Mouse (Mus musculus): Measurements from ENCODE around the gene Rab43. TPM values are rescaled to one million over a fixed set of nuclear protein-coding genes. Genes with fewer than 3 reads are reported as not detected.

The Rab43 gene
- total RNA-seq, 2 experiments from 2014 or later, result 15.6 to 19.8 TPM

- no peak for DNase-seq (ENCODE audit: low spot score in 2 of 2)
Observed at GRCm38 (mm10) chr6:87809651-87810161, 2.3 kb downstream of the Rab43 start.

- DNase-seq (ENCODE audit: low spot score in 2 of 2), result no peak
Observed at GRCm38 (mm10) chr6:87809144-87809543, 2.8 kb downstream of the Rab43 start.

- DNase-seq (ENCODE audit: low spot score in 2 of 2), result no peak
Observed at GRCm38 (mm10) chr6:87808521-87808920, 3.4 kb downstream of the Rab43 start.

- DNase-seq (ENCODE audit: low spot score in 2 of 2), result no peak
Observed at GRCm38 (mm10) chr6:87807735-87808440, 4.1 kb downstream of the Rab43 start.

- DNase-seq (ENCODE audit: low spot score in 2 of 2), result no peak
Observed at GRCm38 (mm10) chr6:87806857-87807256, 5.1 kb downstream of the Rab43 start.

GRCm38 (mm10) chr6:87806028-87806427 is 5.9 kb downstream of the Rab43 start:
- DNase-seq (ENCODE audit: low spot score in 2 of 2), result no peak

GRCm38 (mm10) chr6:87805448-87805847 is 6.5 kb downstream of the Rab43 start:
- DNase-seq (ENCODE audit: low spot score in 2 of 2), result no peak

GRCm38 (mm10) chr6:87804886-87805285 is 7.1 kb downstream of the Rab43 start:
- no peak for DNase-seq (ENCODE audit: low spot score in 2 of 2)

GRCm38 (mm10) chr6:87804036-87804435 is 7.9 kb downstream of the Rab43 start:
- no peak for DNase-seq (ENCODE audit: low spot score in 2 of 2)

GRCm38 (mm10) chr6:87802462-87802861 is 9.5 kb downstream of the Rab43 start:
- DNase-seq (ENCODE audit: low spot score in 2 of 2), result no peak

- no peak for DNase-seq (ENCODE audit: low spot score in 2 of 2)
Observed at GRCm38 (mm10) chr6:87799576-87799975, 12.4 kb downstream of the Rab43 start.

GRCm38 (mm10) chr6:87797321-87797720 is 14.6 kb downstream of the Rab43 start:
- no peak for DNase-seq (ENCODE audit: low spot score in 2 of 2)

GRCm38 (mm10) chr6:87796251-87796880 is 15.6 kb downstream of the Rab43 start:
- DNase-seq (ENCODE audit: low spot score in 2 of 2), result no peak

GRCm38 (mm10) chr6:87795385-87796150 is 16.4 kb downstream of the Rab43 start:
- no peak for DNase-seq (ENCODE audit: low spot score in 2 of 2)

- DNase-seq (ENCODE audit: low spot score in 2 of 2), result no peak
Observed at GRCm38 (mm10) chr6:87793821-87794510, 18.0 kb downstream of the Rab43 start.

- DNase-seq (ENCODE audit: low spot score in 2 of 2), result no peak
Observed at GRCm38 (mm10) chr6:87791826-87792225, 20.1 kb downstream of the Rab43 start.

GRCm38 (mm10) chr6:87790779-87791480 is 21.0 kb downstream of the Rab43 start:
- DNase-seq (ENCODE audit: low spot score in 2 of 2), result no peak

GRCm38 (mm10) chr6:87789791-87790190 is 22.2 kb downstream of the Rab43 start:
- DNase-seq (ENCODE audit: low spot score in 2 of 2), result no peak

- DNase-seq (ENCODE audit: low spot score in 2 of 2), result no peak
Observed at GRCm38 (mm10) chr6:87788896-87789587, 22.9 kb downstream of the Rab43 start.

GRCm38 (mm10) chr6:87788266-87788895 is 23.6 kb downstream of the Rab43 start:
- DNase-seq (ENCODE audit: low spot score in 2 of 2), result no peak

Data from layer of hippocampus, adult 18-20 months (tissue).